In the genomic region with DNA sequence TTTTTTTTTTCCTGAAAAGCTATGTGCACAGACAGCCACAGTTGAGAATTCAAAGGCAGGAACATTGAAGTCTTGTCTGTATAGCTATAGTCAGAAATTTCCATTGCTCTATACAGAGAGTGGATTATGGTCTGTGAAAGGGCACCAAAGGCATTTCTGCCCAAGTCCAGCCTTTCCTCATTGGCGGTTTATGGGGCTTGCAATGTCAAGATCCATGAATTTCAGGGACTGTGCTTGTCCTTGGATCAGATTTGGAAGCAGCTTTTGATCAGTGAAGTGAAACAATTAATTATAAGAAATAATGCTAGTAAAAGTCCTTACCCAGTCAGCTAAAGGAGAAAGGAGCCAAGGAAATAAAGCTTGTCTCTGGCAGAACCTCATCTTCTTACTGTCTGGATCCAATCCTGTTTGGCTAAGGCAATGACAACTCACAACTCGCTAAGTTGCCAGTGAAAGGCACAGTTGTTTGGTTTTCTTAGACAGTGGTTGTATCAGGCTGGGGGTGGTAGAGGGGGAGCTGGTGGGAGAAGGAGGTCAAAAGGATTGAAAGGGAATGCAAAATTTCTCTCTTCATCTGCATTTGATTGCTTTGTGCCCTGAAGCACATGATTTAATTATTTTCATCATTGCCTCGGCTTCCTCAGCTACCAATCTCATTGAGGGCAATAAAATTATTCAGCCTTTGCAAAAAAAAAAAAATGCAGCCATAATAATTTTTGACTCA, we compare ENCODE assay signal across 24 mouse cellular contexts.
DNase-seq lines count a peak whose midpoint lies in the region; ATAC-seq lines count a peak whose summit lies in the region.
"Had no signal": no experiment of that assay in that cellular context is flagged by ENCODE, and none has a peak within 500 bp of the region (broad histone marks: within the 10 kb centered on the region; RNA-seq: fewer than 3 reads in every experiment).

No protein-coding gene starts in this region.

- H3K36me3 ChIP-seq in hindbrain, embryonic 16.5 days (ENCODE audit: control insufficient read depth, insufficient read depth, low read length), result no peaks in the 10 kb centered on the region
- no peaks in the 10 kb centered on the region for H3K36me3 ChIP-seq in neural tube, embryonic 13.5 days
- H3K36me3 ChIP-seq: embryonic facial prominence, embryonic 15.5 days; heart, embryonic 10.5 days; limb, embryonic 12.5 days; liver, embryonic 13.5 days; lung, embryonic 15.5 days; midbrain, embryonic 10.5 days had no signal

- H3K9me3 ChIP-seq in hindbrain, embryonic 16.5 days (ENCODE audit: control insufficient read depth, low read length), result no peaks in the 10 kb centered on the region
- no peaks in the 10 kb centered on the region for H3K9me3 ChIP-seq in neural tube, embryonic 13.5 days
- H3K9me3 ChIP-seq: embryonic facial prominence, embryonic 15.5 days; heart, embryonic 10.5 days; limb, embryonic 12.5 days; liver, embryonic 13.5 days; lung, embryonic 15.5 days; midbrain, embryonic 10.5 days had no signal

- H3K27me3 ChIP-seq in hindbrain, embryonic 16.5 days (replicated peaks; ENCODE audit: control insufficient read depth, insufficient read depth, low read length), result no peaks in the 10 kb centered on the region
- no peaks in the 10 kb centered on the region for H3K27me3 ChIP-seq in neural tube, embryonic 13.5 days
- H3K27me3 ChIP-seq: embryonic facial prominence, embryonic 15.5 days; limb, embryonic 12.5 days; liver, embryonic 13.5 days; lung, embryonic 15.5 days had no signal

- no peak overlapping the region for H3K4me2 ChIP-seq in hindbrain, embryonic 16.5 days (ENCODE audit: low read length)
- H3K4me2 ChIP-seq in neural tube, embryonic 13.5 days, result no peak overlapping the region
- H3K4me2 ChIP-seq: embryonic facial prominence, embryonic 15.5 days; limb, embryonic 12.5 days; liver, embryonic 13.5 days; lung, embryonic 15.5 days had no signal

- DNase-seq in cerebellum, adult 9-10 months, result peak; percentile 2
- no peak for DNase-seq in cerebellum, adult 8-10 months
- DNase-seq in kidney, adult 9 months, result peak; percentile 10
- DNase-seq in kidney, postnatal 10 days, result no peak
- no peak for DNase-seq in T-cell, adult 2 months (ENCODE audit: low spot score)
- DNase-seq in urinary bladder, postnatal 25 days (ENCODE audit: low spot score), result no peak
- DNase-seq: adrenal gland, postnatal 10 days; cerebellum, adult 11 months; cerebellum, postnatal 36 days; gastrocnemius, adult 2 months; layer of hippocampus, adult 9-11 months; liver, embryonic 13.5 days; lung, postnatal 4 days; right cerebral cortex, postnatal 25 days; thymus, adult 2 months had no signal

- no peak overlapping the region for H3K9ac ChIP-seq in hindbrain, embryonic 16.5 days (ENCODE audit: low read depth, low read length)
- H3K9ac ChIP-seq in neural tube, embryonic 13.5 days, result no peak overlapping the region
- H3K9ac ChIP-seq: embryonic facial prominence, embryonic 15.5 days; limb, embryonic 12.5 days; liver, embryonic 13.5 days; lung, embryonic 15.5 days had no signal

- peak; percentile 78 for ATAC-seq in hindbrain, embryonic 16.5 days
- peak; percentile 65; the same call in 1 of the 2 replicates for ATAC-seq in neural tube, embryonic 13.5 days (ENCODE audit: low read depth)
- ATAC-seq: activated CD4-positive, CD25-positive, alpha-beta regulatory T cell, adult 4 months; Patski had no signal

- no peak overlapping the region for H3K4me3 ChIP-seq in hindbrain, embryonic 16.5 days (ENCODE audit: low read length)
- H3K4me3 ChIP-seq in neural tube, embryonic 13.5 days, result no peak overlapping the region
- H3K4me3 ChIP-seq: embryonic facial prominence, embryonic 15.5 days; gastrocnemius, adult 2 months; heart, embryonic 10.5 days; limb, embryonic 12.5 days; liver, embryonic 13.5 days; lung, embryonic 15.5 days; midbrain, embryonic 10.5 days had no signal

- 26% methylated on average over 3 of the region's 3 CpGs for WGBS in hindbrain, embryonic 16.5 days
- WGBS in neural tube, embryonic 13.5 days, result 28% methylated on average over 3 of the region's 3 CpGs

- no peaks in the 10 kb centered on the region for H3K4me1 ChIP-seq in hindbrain, embryonic 16.5 days (ENCODE audit: control insufficient read depth, insufficient read depth, low read depth, low read length)
- peaks cover 5% of the 10 kb centered on the region; the same call in 1 of the 2 replicates for H3K4me1 ChIP-seq in neural tube, embryonic 13.5 days (replicated peaks)
- H3K4me1 ChIP-seq: embryonic facial prominence, embryonic 15.5 days; heart, embryonic 10.5 days; limb, embryonic 12.5 days; liver, embryonic 13.5 days; lung, embryonic 15.5 days had no signal

- H3K27ac ChIP-seq in hindbrain, embryonic 16.5 days (ENCODE audit: low read depth, low read length), result no peak overlapping the region
- peak overlapping the region; percentile 59 for H3K27ac ChIP-seq in neural tube, embryonic 13.5 days (replicated peaks)
- H3K27ac ChIP-seq: embryonic facial prominence, embryonic 15.5 days; gastrocnemius, adult 2 months; heart, embryonic 10.5 days; limb, embryonic 12.5 days; liver, embryonic 13.5 days; lung, embryonic 15.5 days; midbrain, embryonic 10.5 days had no signal

Comparison
In these comparisons a context has a peak if more than half of its experiments do, and no peak if none do; other contexts are left out.
1. DNase-seq: peak in cerebellum, adult 9-10 months (single experiment) and kidney, adult 9 months (single experiment); none in cerebellum, adult 8-10 months (single experiment), kidney, postnatal 10 days (single experiment), T-cell, adult 2 months (single experiment) and urinary bladder, postnatal 25 days (single experiment).